22 mouse cellular contexts compared by ENCODE assay signal in the genomic region with DNA sequence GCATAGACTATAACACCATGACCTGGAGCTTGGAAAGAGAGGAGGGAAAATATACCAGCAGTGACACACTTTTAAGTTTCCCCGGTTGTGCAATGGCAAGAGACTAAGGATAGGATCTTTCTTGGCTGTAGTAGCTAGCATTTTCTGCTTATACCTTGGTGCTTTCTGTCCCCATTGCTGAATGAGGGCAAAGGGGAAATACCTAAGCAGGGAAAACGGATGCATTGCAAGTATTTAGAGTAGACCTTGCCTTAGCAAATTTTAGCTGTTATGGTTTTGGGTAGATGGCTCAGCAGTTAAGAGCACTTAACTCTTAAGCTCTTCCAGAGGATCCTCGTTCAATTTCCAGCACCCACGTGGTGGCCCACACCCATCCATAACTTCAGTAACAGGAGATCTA.
DNase-seq lines count a peak whose midpoint lies in the region; ATAC-seq and TF ChIP-seq lines count a peak whose summit lies in the region.
"Had no signal": no experiment of that assay in that cellular context is flagged by ENCODE, and none has a peak within 500 bp of the region (broad histone marks: within the 10 kb centered on the region; RNA-seq: fewer than 3 reads in every experiment).

No protein-coding gene starts in this region.

- no peak overlapping the region for H3K4me3 ChIP-seq in layer of hippocampus, adult 2 months
- H3K4me3 ChIP-seq in forebrain, embryonic 11.5 days (ENCODE audit: low read depth, low read length): no peak overlapping the region
- H3K4me3 ChIP-seq: embryonic facial prominence, embryonic 10.5 days; embryonic facial prominence, embryonic 12.5 days; forebrain, embryonic 12.5 days had no signal

- no peaks in the 10 kb centered on the region for H3K27me3 ChIP-seq in splenic B cell, adult 2 months (ENCODE audit: control insufficient read depth, insufficient read depth, low read length, poor library complexity, severe bottlenecking)
- H3K27me3 ChIP-seq in forebrain, embryonic 11.5 days (ENCODE audit: control insufficient read depth, insufficient read depth, low read length): no peaks in the 10 kb centered on the region
- H3K27me3 ChIP-seq: embryonic facial prominence, embryonic 12.5 days; forebrain, embryonic 12.5 days had no signal

- H3K9me3 ChIP-seq in forebrain, embryonic 11.5 days (ENCODE audit: control insufficient read depth, low read length): no peaks in the 10 kb centered on the region
- H3K9me3 ChIP-seq: embryonic facial prominence, embryonic 10.5 days; embryonic facial prominence, embryonic 12.5 days; forebrain, embryonic 12.5 days had no signal

- no peaks in the 10 kb centered on the region for H3K36me3 ChIP-seq in splenic B cell, adult 2 months (ENCODE audit: control insufficient read depth, insufficient read depth, low read length, poor library complexity, severe bottlenecking)
- H3K36me3 ChIP-seq in forebrain, embryonic 11.5 days (ENCODE audit: control insufficient read depth, insufficient read depth, low read length): no peaks in the 10 kb centered on the region
- H3K36me3 ChIP-seq: embryonic facial prominence, embryonic 10.5 days; embryonic facial prominence, embryonic 12.5 days; forebrain, embryonic 12.5 days; G1E had no signal

- H3K9ac ChIP-seq in forebrain, embryonic 11.5 days (ENCODE audit: low read length): no peak overlapping the region
- H3K9ac ChIP-seq: embryonic facial prominence, embryonic 12.5 days; forebrain, embryonic 12.5 days had no signal

- ATAC-seq in CD4-positive, CD25-positive, alpha-beta regulatory T cell, adult 4 months: peak; percentile 75
- no peak for ATAC-seq in forebrain, embryonic 11.5 days (replicated peaks; ENCODE audit: low FRiP score)
- ATAC-seq: forebrain, embryonic 14.5 days; forebrain, embryonic 16.5 days had no signal

- no peaks in the 10 kb centered on the region for H3K4me1 ChIP-seq in forebrain, embryonic 11.5 days (replicated peaks; ENCODE audit: control insufficient read depth, insufficient read depth, low read length)
- H3K4me1 ChIP-seq: embryonic facial prominence, embryonic 12.5 days; forebrain, embryonic 12.5 days had no signal

- no peak for TF ChIP-seq CTCF in layer of hippocampus, adult 2 months (conservative IDR thresholded peaks at IDR 0.05)

- no peak for DNase-seq in layer of hippocampus, adult 2 months (ENCODE audit: low spot score in 2 of 2)
- DNase-seq in layer of hippocampus, postnatal 14 days (ENCODE audit: low spot score in 2 of 2): no peak
- DNase-seq in gonadal fat pad, adult 2 months (ENCODE audit: low read depth): peak; percentile 24
- peak; percentile 33 for DNase-seq in splenic B cell, adult 2 months (ENCODE audit: low read depth, low spot score)
- no peak for DNase-seq in MN1 (ENCODE audit: low spot score)
- no peak for DNase-seq in right cerebral cortex, postnatal 14 days
- no peak for DNase-seq in forebrain, embryonic 11.5 days (ENCODE audit: low spot score)
- DNase-seq: adrenal gland, adult 2 months; adrenal gland, postnatal 10 days; adrenal gland, postnatal 36 days; cerebellum, adult 11-12 months; cerebellum, adult 2 months; cerebellum, adult 9-10 months; cerebellum, postnatal 10 days; cerebellum, postnatal 25 days had no signal

- H3K27ac ChIP-seq in layer of hippocampus, adult 2 months: peak overlapping the region; percentile 60; the same call in 1 of the 2 replicates
- no peak overlapping the region for H3K27ac ChIP-seq in forebrain, embryonic 11.5 days (ENCODE audit: low read depth, low read length)
- H3K27ac ChIP-seq: embryonic facial prominence, embryonic 10.5 days; embryonic facial prominence, embryonic 12.5 days; forebrain, embryonic 12.5 days had no signal

- no peak overlapping the region for H3K4me2 ChIP-seq in forebrain, embryonic 11.5 days (ENCODE audit: low read depth, low read length, severe bottlenecking)
- H3K4me2 ChIP-seq: embryonic facial prominence, embryonic 12.5 days; forebrain, embryonic 12.5 days had no signal

- WGBS in forebrain, embryonic 11.5 days: 86% methylated on average over 4 of the region's 4 CpGs

Comparison
In these comparisons a context has a peak if more than half of its experiments do, and no peak if none do; other contexts are left out.
1. DNase-seq: peak in gonadal fat pad, adult 2 months (single experiment) and splenic B cell, adult 2 months (single experiment); none in layer of hippocampus, adult 2 months (0 of 2), layer of hippocampus, postnatal 14 days (0 of 2), MN1 (single experiment), right cerebral cortex, postnatal 14 days (single experiment) and forebrain, embryonic 11.5 days (single experiment).